Mouse (Mus musculus): Measurements from ENCODE around the gene Aph1c.

GRCm38 (mm10) chr9:66768721-66769120, 65.8 kb downstream of the Aph1c start:
- no peak for TF ChIP-seq CTCF (IDR thresholded peaks at IDR 0.05; ENCODE audit: control insufficient read depth, insufficient read depth, low read length)
- no peak for TF ChIP-seq POLR2A (IDR thresholded peaks at IDR 0.05; ENCODE audit: borderline replicate concordance, control insufficient read depth, low read depth, low read length)

Measured in bone marrow, adult 2 months (tissue).